Mouse (Mus musculus): ENCODE results near the gene Wnt11. TPM values are rescaled to one million over a fixed set of nuclear protein-coding genes. Genes with fewer than 3 reads are reported as not detected.

Wnt11 gene
- total RNA-seq, 2 experiments from 2014 or later, result 4.4 to 5.7 TPM

GRCm38 (mm10) chr7:98831290-98831689, 3.6 kb upstream of the Wnt11 start:
- DNase-seq, result no peak

- peak; percentile 29 for DNase-seq
Observed at GRCm38 (mm10) chr7:98835519-98836441, 868 bp downstream of the Wnt11 start.

GRCm38 (mm10) chr7:98836646-98837045, 1.7 kb downstream of the Wnt11 start:
- DNase-seq, result peak; percentile 85

GRCm38 (mm10) chr7:98837901-98838300, 3.0 kb downstream of the Wnt11 start:
- DNase-seq, result peak; percentile 90

- DNase-seq, result peak; percentile 76
Observed at GRCm38 (mm10) chr7:98838729-98839141, 3.8 kb downstream of the Wnt11 start.

GRCm38 (mm10) chr7:98839312-98839711, 4.4 kb downstream of the Wnt11 start:
- DNase-seq, result no peak

- DNase-seq, result no peak
Observed at GRCm38 (mm10) chr7:98840771-98841170, 5.9 kb downstream of the Wnt11 start.

- no peak for DNase-seq
Observed at GRCm38 (mm10) chr7:98841802-98842201, 6.9 kb downstream of the Wnt11 start.

- DNase-seq, result no peak
Observed at GRCm38 (mm10) chr7:98842997-98843396, 8.1 kb downstream of the Wnt11 start.

- DNase-seq, result no peak
Observed at GRCm38 (mm10) chr7:98843649-98844048, 8.7 kb downstream of the Wnt11 start.

GRCm38 (mm10) chr7:98848899-98849640, 14.2 kb downstream of the Wnt11 start:
- peak; percentile 42 for DNase-seq

GRCm38 (mm10) chr7:98850388-98850787, 15.5 kb downstream of the Wnt11 start:
- DNase-seq, result no peak

GRCm38 (mm10) chr7:98851220-98851619, 16.3 kb downstream of the Wnt11 start:
- DNase-seq, result peak; percentile 77

GRCm38 (mm10) chr7:98852950-98853650, 18.2 kb downstream of the Wnt11 start:
- DNase-seq, result peak; percentile 31

- no peak for DNase-seq
Observed at GRCm38 (mm10) chr7:98853806-98854205, 18.9 kb downstream of the Wnt11 start.

- DNase-seq, result no peak
Observed at GRCm38 (mm10) chr7:98855388-98855787, 20.5 kb downstream of the Wnt11 start.

- no peak for DNase-seq
Observed at GRCm38 (mm10) chr7:98856128-98856527, 21.2 kb downstream of the Wnt11 start.

GRCm38 (mm10) chr7:98857094-98857493, 22.2 kb downstream of the Wnt11 start:
- no peak for DNase-seq

- DNase-seq, result no peak
Observed at GRCm38 (mm10) chr7:98861002-98861401, 26.1 kb downstream of the Wnt11 start.

GRCm38 (mm10) chr7:98862994-98863393, 28.1 kb downstream of the Wnt11 start:
- peak; percentile 34 for DNase-seq

GRCm38 (mm10) chr7:98863969-98864718, 29.2 kb downstream of the Wnt11 start:
- peak; percentile 40 for DNase-seq

All from heart, postnatal 4 days (tissue).